Mouse (Mus musculus) forebrain, embryonic 16.5 days (tissue): Measurements from ENCODE around the gene Cenpf. TPM values are rescaled to one million over a fixed set of nuclear protein-coding genes. Genes with fewer than 3 reads are reported as not detected.
"Not testable (repeated sequence)": the region's sequence is repeated elsewhere in the genome, so short reads cannot be mapped to it uniquely, and the experiment has no call there.

ENCODE experiments used
- ATAC-seq: fragments of 200-750 bp; cut with Nextera tagmentation; 2 replicates; pipeline ENCODE4 v1.8.0; 2017; ENCODE audit warnings: mild to moderate bottlenecking, moderate library complexity
- H3K27ac ChIP-seq: fragments of 300-500 bp; sonication (generic); 2 replicates; pipeline ENCODE4 v1.5.1; 2014; ENCODE audit warnings: low read length, control low read depth
- H3K27me3 ChIP-seq: fragments of 300-500 bp; sonication (generic); replicated peaks from 2 replicates; pipeline ENCODE4 v1.6.1; 2014; ENCODE audit warnings: low read length; ENCODE audit not compliant: control insufficient read depth, insufficient read depth
- H3K36me3 ChIP-seq: fragments of 300-500 bp; sonication (generic); 2 replicates; pipeline ENCODE4 v1.6.1; 2014; ENCODE audit not compliant: control insufficient read depth, insufficient read depth
- H3K4me1 ChIP-seq: fragments of 300-500 bp; sonication (generic); replicated peaks from 2 replicates; pipeline ENCODE4 v1.6.1; 2014; ENCODE audit warnings: low read length; ENCODE audit not compliant: control insufficient read depth, insufficient read depth
- H3K4me2 ChIP-seq: fragments of 300-500 bp; sonication (generic); 2 replicates; pipeline ENCODE4 v1.6.1; 2014; ENCODE audit warnings: mild to moderate bottlenecking, low read length, control low read depth
- H3K4me3 ChIP-seq: fragments of 300-500 bp; sonication (generic); replicated peaks from 2 replicates; pipeline ENCODE4 v1.5.1; 2014; ENCODE audit warnings: mild to moderate bottlenecking, low read length, control low read depth
- H3K9ac ChIP-seq: fragments of 300-500 bp; sonication (generic); replicated peaks from 2 replicates; pipeline ENCODE4 v1.6.1; 2014; ENCODE audit warnings: low read depth, low read length, control low read depth
- H3K9me3 ChIP-seq: fragments of 300-500 bp; sonication (generic); 2 replicates; pipeline ENCODE4 v1.6.1; 2016; ENCODE audit warnings: low read length; ENCODE audit not compliant: control insufficient read depth
- WGBS: fragments of 180-500 bp; shearing (Covaris S2); extraction: QIAGEN DNeasy Blood & Tissue Kit; methylation state at CpG from one replicate; pipeline ENCODE4 v1.1.7; 2014; 5-methylcytosine and 5-hydroxymethylcytosine counted together
- polyA plus RNA-seq: library from polyadenylated mRNA; unstranded; fragments of >200 nt; fragmentation: Nextera tagmentation; extraction: Ambion mirVana; gene quantifications from 2 replicates; pipeline ENCODE4 v1.2.1, GENCODE M21; 2015

Gene Cenpf
- polyA plus RNA-seq, 1 experiment from 2014 or later = 37.9 TPM

DNA sequence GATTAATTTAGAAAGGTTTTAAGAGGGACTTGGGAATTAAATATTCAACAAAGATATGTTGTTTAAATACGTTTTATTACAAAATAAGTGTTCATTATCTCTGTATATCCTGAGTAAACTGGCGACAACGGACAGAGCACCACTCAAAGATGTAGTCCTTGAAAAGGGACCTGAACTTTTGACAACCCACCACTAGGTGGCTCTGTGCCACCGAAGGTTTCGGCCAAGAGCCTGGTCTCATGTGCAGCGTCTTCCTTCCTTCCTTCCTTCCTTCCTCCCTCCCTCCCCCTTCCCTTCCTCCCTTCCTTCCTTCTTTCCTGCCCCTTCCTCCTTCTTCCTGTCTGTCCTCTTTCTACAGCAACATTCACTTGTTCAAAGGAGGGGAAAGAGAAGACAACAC lies 13.1 kb upstream of the Cenpf start:
- Histone ChIP-seq H3K27me3 (no peaks in the 10 kb centered on the region; the same call in 1 of the 2 replicates), H3K4me3 (no peak overlapping the region), H3K4me2 (no peak overlapping the region), H3K4me1 (no peaks in the 10 kb centered on the region), H3K36me3 (no peaks in the 10 kb centered on the region), H3K27ac (no peak overlapping the region), H3K9ac (no peak overlapping the region), H3K9me3 (no peaks in the 10 kb centered on the region)
- ATAC-seq = peak; percentile 61; the same call in 1 of the 2 replicates
- 0% methylated on average over 6 of the region's 6 CpGs for WGBS

DNA sequence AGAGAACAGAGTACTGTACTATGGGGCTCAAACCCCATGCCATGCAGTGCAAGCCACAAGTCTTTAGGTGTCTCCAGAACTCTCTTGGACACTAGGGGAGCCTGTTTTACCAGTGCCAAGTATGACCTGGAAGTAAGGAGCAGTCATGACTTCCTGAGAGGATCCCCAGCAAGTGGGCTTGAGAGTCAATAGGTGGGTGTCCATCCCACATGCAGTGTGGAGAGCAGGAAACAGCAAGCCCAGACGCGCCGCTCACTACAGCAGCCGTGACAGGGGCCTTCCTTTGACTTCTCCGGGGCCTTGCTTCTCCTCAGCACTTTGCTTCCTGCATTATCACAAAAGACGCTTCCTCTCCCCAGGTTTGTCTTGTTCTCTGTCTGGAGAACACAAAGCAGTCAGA lies 12.3 kb upstream of the Cenpf start:
- Histone ChIP-seq H3K4me3 (no peak overlapping the region), H3K36me3 (no peaks in the 10 kb centered on the region), H3K4me1 (no peaks in the 10 kb centered on the region), H3K27me3 (no peaks in the 10 kb centered on the region; the same call in 1 of the 2 replicates), H3K4me2 (no peak overlapping the region), H3K27ac (no peak overlapping the region), H3K9ac (no peak overlapping the region), H3K9me3 (no peaks in the 10 kb centered on the region)
- WGBS = 88% methylated on average over 6 of the region's 6 CpGs
- no peak for ATAC-seq

DNA sequence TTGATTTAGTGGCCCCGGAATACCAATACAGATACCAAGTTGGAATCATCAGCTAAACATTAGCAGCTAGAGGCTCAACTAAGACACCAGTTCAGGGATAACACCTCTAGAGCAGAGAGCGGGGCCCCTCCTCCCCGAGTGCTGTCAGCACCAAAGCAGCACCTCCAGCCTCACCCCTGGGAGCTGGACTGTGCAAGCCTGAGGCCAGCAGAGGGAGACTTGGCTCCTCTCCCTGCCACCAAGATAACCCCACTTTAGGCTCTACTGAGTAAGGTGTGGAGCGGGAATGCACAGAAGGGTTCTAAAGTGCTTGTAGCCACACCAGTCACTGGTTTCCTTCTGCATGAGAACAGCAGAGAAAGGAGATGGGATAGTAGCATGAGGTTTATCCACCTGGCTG lies 10.5 kb upstream of the Cenpf start:
- no peak for ATAC-seq
- Histone ChIP-seq H3K27me3 (no peaks in the 10 kb centered on the region; the same call in 1 of the 2 replicates), H3K4me3 (no peak overlapping the region), H3K27ac (no peak overlapping the region), H3K9ac (no peak overlapping the region), H3K9me3 (no peaks in the 10 kb centered on the region), H3K36me3 (no peaks in the 10 kb centered on the region), H3K4me2 (no peak overlapping the region), H3K4me1 (no peaks in the 10 kb centered on the region)
- 77% methylated on average over 4 of the region's 4 CpGs for WGBS

- Histone ChIP-seq H3K27ac (no peak overlapping the region), H3K4me3 (no peak overlapping the region), H3K9ac (no peak overlapping the region), H3K4me2 (no peak overlapping the region), H3K27me3 (no peaks in the 10 kb centered on the region), H3K4me1 (no peaks in the 10 kb centered on the region), H3K9me3 (no peaks in the 10 kb centered on the region), H3K36me3 (no peaks in the 10 kb centered on the region)
- ATAC-seq = no peak
Measured at GRCm38 (mm10) chr1:189695321-189695720, 7.4 kb upstream of the Cenpf start.

GRCm38 (mm10) chr1:189694391-189694790 lies 6.5 kb upstream of the Cenpf start:
- 93% methylated on average over 2 of the region's 2 CpGs for WGBS
- no peaks in the 10 kb centered on the region for H3K9me3 ChIP-seq

DNA sequence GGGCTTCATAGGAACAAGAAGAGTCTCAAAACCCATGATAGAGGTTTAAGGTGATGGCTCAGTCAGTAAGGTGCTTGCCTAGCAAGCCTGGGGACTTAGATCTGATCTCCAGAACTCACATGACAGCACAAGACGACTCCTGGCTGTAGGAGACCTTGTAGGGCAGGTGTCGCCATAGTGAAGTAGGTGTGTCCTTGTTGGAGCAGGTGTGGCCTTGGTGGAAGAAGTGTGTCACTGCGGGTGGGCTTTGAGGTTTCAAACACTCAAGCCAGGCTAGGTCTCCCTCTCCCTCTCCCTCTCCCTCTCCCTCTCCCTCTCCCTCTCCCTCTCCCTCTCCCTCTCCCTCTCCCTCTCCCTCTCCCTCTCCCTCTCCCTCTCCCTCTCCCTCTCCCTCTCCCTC lies 4.6 kb upstream of the Cenpf start:
- ATAC-seq, H3K4me3 ChIP-seq, H3K27me3 ChIP-seq, H3K9me3 ChIP-seq, H3K36me3 ChIP-seq, H3K9ac ChIP-seq, H3K4me2 ChIP-seq, H3K27ac ChIP-seq: not testable (repeated sequence)
- H3K4me1 ChIP-seq = peaks cover 12% of the 10 kb centered on the region
- 42% methylated on average over 3 of the region's 3 CpGs for WGBS

More at GRCm38 (mm10) chr1:189694391-189694790, 6.5 kb upstream of the Cenpf start:
- ATAC-seq = no peak
- Histone ChIP-seq H3K4me3 (no peak overlapping the region), H3K4me1 (no peaks in the 10 kb centered on the region), H3K27me3 (no peaks in the 10 kb centered on the region), H3K36me3 (no peaks in the 10 kb centered on the region), H3K9ac (no peak overlapping the region), H3K27ac (no peak overlapping the region), H3K4me2 (no peak overlapping the region)

DNA sequence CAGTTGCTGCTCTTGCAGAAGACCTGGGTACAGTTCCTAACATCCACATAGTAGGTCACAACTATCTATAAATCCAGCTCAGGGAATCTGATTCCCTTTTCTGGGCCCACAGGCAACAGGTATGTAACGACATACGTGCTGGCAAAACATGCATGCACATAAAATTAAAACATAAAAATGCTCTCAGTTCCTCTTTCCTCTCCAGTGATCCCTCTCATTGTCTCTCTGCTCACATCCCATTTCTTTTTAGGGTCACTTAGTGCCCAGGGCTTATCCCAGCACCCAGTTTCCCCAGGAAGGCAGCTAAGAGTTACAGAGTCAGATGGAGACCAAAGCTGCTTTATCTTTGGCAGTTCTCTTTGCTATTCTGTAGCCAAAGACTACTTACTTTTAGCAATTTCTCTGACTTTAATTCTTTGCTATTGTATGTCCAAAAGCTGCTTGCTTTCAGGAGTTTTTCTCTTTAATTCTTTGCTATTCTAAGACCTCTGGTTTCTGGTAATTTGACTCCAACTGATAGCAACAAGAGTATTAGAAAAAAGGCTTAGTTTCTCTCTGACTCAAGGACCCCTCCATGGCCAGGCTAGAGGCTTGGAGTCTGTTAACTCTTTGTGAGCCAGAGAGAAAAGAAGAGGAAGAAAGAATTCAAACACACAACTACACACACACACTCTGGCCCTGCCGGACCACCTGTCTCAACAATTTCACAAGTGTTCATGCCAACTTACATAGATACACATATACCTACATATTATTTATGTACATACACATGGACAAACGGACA lies 1.4 kb upstream of the Cenpf start:
- Histone ChIP-seq H3K9me3 (no peaks in the 10 kb centered on the region), H3K27ac (no peak overlapping the region), H3K36me3 (peaks cover 3% of the 10 kb centered on the region; the same call in 1 of the 2 replicates), H3K9ac (no peak overlapping the region), H3K4me2 (peak overlapping the region; percentile 63), H3K27me3 (no peaks in the 10 kb centered on the region), H3K4me3 (peak overlapping the region; percentile 69), H3K4me1 (peaks cover 21% of the 10 kb centered on the region)
- 19% methylated on average over 4 of the region's 4 CpGs for WGBS
- no peak for ATAC-seq

- Histone ChIP-seq H3K9ac (no peak overlapping the region), H3K36me3 (peaks cover 3% of the 10 kb centered on the region; the same call in 1 of the 2 replicates), H3K4me3 (peak overlapping the region; percentile 69), H3K4me1 (peaks cover 21% of the 10 kb centered on the region), H3K9me3 (no peaks in the 10 kb centered on the region), H3K4me2 (peak overlapping the region; percentile 63), H3K27ac (no peak overlapping the region), H3K27me3 (no peaks in the 10 kb centered on the region)
- ATAC-seq = no peak
- 0% methylated on average over 14 of the region's 15 CpGs for WGBS
Measured at GRCm38 (mm10) chr1:189688388-189688750, 483 bp upstream of the Cenpf start.

DNA sequence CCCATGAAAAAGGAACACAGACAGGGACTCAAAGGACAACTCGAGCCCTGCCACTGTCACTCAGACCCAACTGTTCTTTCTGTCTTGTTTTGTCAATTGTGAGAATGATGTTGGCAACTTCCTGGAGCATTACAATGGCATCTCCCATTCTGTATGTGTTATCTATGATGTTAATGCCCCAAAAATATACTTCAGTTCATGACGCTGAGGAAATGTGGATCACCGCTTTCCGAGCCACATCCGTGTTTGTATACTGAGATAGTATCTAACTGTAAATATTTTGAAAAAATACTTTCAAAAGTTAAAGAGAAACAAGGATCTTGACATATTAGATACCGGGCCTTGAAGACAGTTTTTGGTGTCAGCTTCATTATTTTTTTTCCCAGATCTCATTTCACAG lies 1.9 kb downstream of the Cenpf start:
- Histone ChIP-seq H3K9me3 (no peaks in the 10 kb centered on the region), H3K27me3 (no peaks in the 10 kb centered on the region), H3K4me1 (peaks cover 21% of the 10 kb centered on the region), H3K4me3 (no peak overlapping the region), H3K9ac (no peak overlapping the region), H3K27ac (no peak overlapping the region), H3K4me2 (no peak overlapping the region; the same call in 1 of the 2 replicates), H3K36me3 (peaks cover 5% of the 10 kb centered on the region; the same call in 1 of the 2 replicates)
- 87% methylated on average over 6 of the region's 6 CpGs for WGBS
- no peak for ATAC-seq
